Mouse (Mus musculus) forebrain, embryonic 10.5 days (tissue): ENCODE results near the gene Tctn3. TPM values are rescaled to one million over a fixed set of nuclear protein-coding genes. Genes with fewer than 3 reads are reported as not detected.
"Not testable (repeated sequence)": the region's sequence is repeated elsewhere in the genome, so short reads cannot be mapped to it uniquely, and the experiment has no call there.

Experiments
- DNase-seq: peaks from one replicate; pipeline ENCODE4 v3.0.0-alpha.2; 2017; ENCODE audit warnings: low spot score; ENCODE audit errors: extremely low spot score
- H3K27ac ChIP-seq: fragments of 300-500 bp; sonication (generic); 2 replicates; pipeline ENCODE4 v1.5.1; 2016; ENCODE audit warnings: mild to moderate bottlenecking
- H3K27me3 ChIP-seq: fragments of 300-500 bp; sonication (generic); 2 replicates; pipeline ENCODE4 v1.6.1; 2016; ENCODE audit warnings: mild to moderate bottlenecking; ENCODE audit not compliant: poor library complexity, severe bottlenecking
- H3K36me3 ChIP-seq: fragments of 300-500 bp; sonication (generic); replicated peaks from 2 replicates; pipeline ENCODE4 v1.6.1; 2016; ENCODE audit warnings: mild to moderate bottlenecking, moderate library complexity
- H3K4me1 ChIP-seq: fragments of 300-500 bp; sonication (generic); 2 replicates; pipeline ENCODE4 v1.6.1; 2016
- H3K4me3 ChIP-seq: fragments of 300-500 bp; sonication (generic); 2 replicates; pipeline ENCODE4 v1.5.1; 2016; ENCODE audit warnings: mild to moderate bottlenecking, moderate library complexity
- H3K9me3 ChIP-seq: fragments of 300-500 bp; sonication (generic); 2 replicates; pipeline ENCODE4 v1.6.1; 2016; ENCODE audit warnings: mild to moderate bottlenecking, moderate library complexity
- WGBS: fragments of 180-500 bp; shearing (Covaris S2); methylation state at CpG from one replicate; pipeline ENCODE4 v1.1.7; 2016; 5-methylcytosine and 5-hydroxymethylcytosine counted together
- polyA plus RNA-seq: library from polyadenylated mRNA; unstranded; fragments of >200 nt; fragmentation: Nextera tagmentation; extraction: Ambion mirVana; gene quantifications from 2 replicates; pipeline ENCODE4 v1.2.1, GENCODE M21; 2016

Gene Tctn3
- polyA plus RNA-seq, 1 experiment from 2014 or later: 12.0 TPM

GRCm38 (mm10) chr19:40575438-40575837 lies 36.6 kb downstream of the Tctn3 start:
- Histone ChIP-seq H3K27me3 (no peaks in the 10 kb centered on the region), H3K4me1 (no peaks in the 10 kb centered on the region), H3K9me3 (peaks cover 6% of the 10 kb centered on the region), H3K36me3 (peaks cover 100% of the 10 kb centered on the region), H3K27ac (no peak overlapping the region), H3K4me3 (no peak overlapping the region)
- 86% methylated on average over 5 of the region's 5 CpGs for WGBS
- no peak for DNase-seq

GRCm38 (mm10) chr19:40570726-40571125 lies 41.3 kb downstream of the Tctn3 start:
- Histone ChIP-seq H3K27me3 (no peaks in the 10 kb centered on the region), H3K4me3 (no peak overlapping the region), H3K9me3 (peaks cover 16% of the 10 kb centered on the region), H3K36me3 (peaks cover 100% of the 10 kb centered on the region), H3K4me1 (no peaks in the 10 kb centered on the region), H3K27ac (no peak overlapping the region)
- DNase-seq: no peak
- 95% methylated on average over 9 of the region's 9 CpGs for WGBS

- DNase-seq: no peak
- Histone ChIP-seq H3K27me3 (no peaks in the 10 kb centered on the region), H3K36me3 (peaks cover 98% of the 10 kb centered on the region), H3K4me3 (no peak overlapping the region), H3K27ac (no peak overlapping the region), H3K4me1 (no peaks in the 10 kb centered on the region), H3K9me3 (peaks cover 16% of the 10 kb centered on the region)
- 92% methylated on average over 3 of the region's 3 CpGs for WGBS
Measured at GRCm38 (mm10) chr19:40567616-40568015, 44.4 kb downstream of the Tctn3 start.

- H3K27ac ChIP-seq: no peak overlapping the region
- 88% methylated on average over 10 of the region's 10 CpGs for WGBS
- no peaks in the 10 kb centered on the region for H3K27me3 ChIP-seq
- no peak overlapping the region for H3K4me3 ChIP-seq
- H3K36me3 ChIP-seq: peaks cover 74% of the 10 kb centered on the region
- H3K9me3 ChIP-seq: no peaks in the 10 kb centered on the region
- no peak for DNase-seq
- no peaks in the 10 kb centered on the region for H3K4me1 ChIP-seq
Measured at GRCm38 (mm10) chr19:40563880-40564645, 48.0 kb downstream of the Tctn3 start.

GRCm38 (mm10) chr19:40561521-40561920 lies 50.5 kb downstream of the Tctn3 start:
- H3K9me3 ChIP-seq, DNase-seq, H3K27ac ChIP-seq, H3K27me3 ChIP-seq, H3K4me1 ChIP-seq, H3K4me3 ChIP-seq: not testable (repeated sequence)
- WGBS: 71% methylated on average over 17 of the region's 31 CpGs
- peaks cover 70% of the 10 kb centered on the region for H3K36me3 ChIP-seq

GRCm38 (mm10) chr19:40556029-40556428 lies 56.0 kb downstream of the Tctn3 start:
- DNase-seq: no peak
- Histone ChIP-seq H3K9me3 (peaks cover 5% of the 10 kb centered on the region; the same call in 1 of the 2 replicates), H3K36me3 (peaks cover 76% of the 10 kb centered on the region), H3K4me3 (no peak overlapping the region), H3K27me3 (no peaks in the 10 kb centered on the region), H3K4me1 (no peaks in the 10 kb centered on the region), H3K27ac (no peak overlapping the region)
- WGBS: 92% methylated on average over 7 of the region's 7 CpGs

GRCm38 (mm10) chr19:40555136-40555535 lies 56.9 kb downstream of the Tctn3 start:
- 95% methylated on average over 8 of the region's 8 CpGs for WGBS
- peaks cover 85% of the 10 kb centered on the region for H3K36me3 ChIP-seq

GRCm38 (mm10) chr19:40554343-40554742 lies 57.7 kb downstream of the Tctn3 start:
- peaks cover 90% of the 10 kb centered on the region for H3K36me3 ChIP-seq

More at GRCm38 (mm10) chr19:40555136-40555535, 56.9 kb downstream of the Tctn3 start:
- Histone ChIP-seq H3K27me3 (no peaks in the 10 kb centered on the region), H3K27ac (no peak overlapping the region), H3K4me1 (no peaks in the 10 kb centered on the region), H3K4me3 (no peak overlapping the region), H3K9me3 (peaks cover 5% of the 10 kb centered on the region; the same call in 1 of the 2 replicates)
- no peak for DNase-seq

GRCm38 (mm10) chr19:40553849-40554248 lies 58.2 kb downstream of the Tctn3 start:
- no peak for DNase-seq
- no peaks in the 10 kb centered on the region for H3K27me3 ChIP-seq
- no peak overlapping the region for H3K27ac ChIP-seq
- H3K9me3 ChIP-seq: peaks cover 5% of the 10 kb centered on the region; the same call in 1 of the 2 replicates
- H3K36me3 ChIP-seq: peaks cover 90% of the 10 kb centered on the region
- WGBS: 97% methylated on average over 6 of the region's 6 CpGs
- H3K4me3 ChIP-seq: no peak overlapping the region
- H3K4me1 ChIP-seq: peaks cover 9% of the 10 kb centered on the region

More at GRCm38 (mm10) chr19:40554343-40554742, 57.7 kb downstream of the Tctn3 start:
- WGBS: 96% methylated on average over 11 of the region's 11 CpGs
- H3K27ac ChIP-seq: no peak overlapping the region
- DNase-seq: no peak
- no peaks in the 10 kb centered on the region for H3K27me3 ChIP-seq
- H3K9me3 ChIP-seq: peaks cover 5% of the 10 kb centered on the region; the same call in 1 of the 2 replicates
- no peak overlapping the region for H3K4me3 ChIP-seq
- peaks cover 4% of the 10 kb centered on the region for H3K4me1 ChIP-seq

GRCm38 (mm10) chr19:40553014-40553789 lies 58.8 kb downstream of the Tctn3 start:
- H3K9me3 ChIP-seq: peaks cover 5% of the 10 kb centered on the region; the same call in 1 of the 2 replicates
- peaks cover 14% of the 10 kb centered on the region for H3K4me1 ChIP-seq
- H3K27me3 ChIP-seq: no peaks in the 10 kb centered on the region
- H3K4me3 ChIP-seq: no peak overlapping the region
- H3K27ac ChIP-seq: no peak overlapping the region
- no peak for DNase-seq
- 93% methylated on average over 14 of the region's 14 CpGs for WGBS
- peaks cover 86% of the 10 kb centered on the region for H3K36me3 ChIP-seq

- H3K27ac ChIP-seq: no peak overlapping the region
- 70% methylated on average over 6 of the region's 6 CpGs for WGBS
- DNase-seq: no peak
Measured at GRCm38 (mm10) chr19:40549516-40550135, 62.4 kb downstream of the Tctn3 start.

GRCm38 (mm10) chr19:40548796-40549515 lies 63.1 kb downstream of the Tctn3 start:
- WGBS: 46% methylated on average over 5 of the region's 5 CpGs
- no peaks in the 10 kb centered on the region for H3K27me3 ChIP-seq
- H3K36me3 ChIP-seq: peaks cover 44% of the 10 kb centered on the region
- no peak overlapping the region for H3K4me3 ChIP-seq
- peaks cover 14% of the 10 kb centered on the region for H3K4me1 ChIP-seq
- no peak for DNase-seq
- no peak overlapping the region for H3K27ac ChIP-seq
- H3K9me3 ChIP-seq: no peaks in the 10 kb centered on the region

More at GRCm38 (mm10) chr19:40549516-40550135, 62.4 kb downstream of the Tctn3 start:
- Histone ChIP-seq H3K27me3 (no peaks in the 10 kb centered on the region), H3K4me1 (peaks cover 14% of the 10 kb centered on the region), H3K9me3 (no peaks in the 10 kb centered on the region), H3K4me3 (no peak overlapping the region), H3K36me3 (peaks cover 50% of the 10 kb centered on the region)
